In genomic region chr4:151237501-151237900, GRCm38 (mm10) we compare ENCODE assay signal across 27 mouse cellular contexts.
DNase-seq lines count a peak whose midpoint lies in the region; ATAC-seq lines count a peak whose summit lies in the region.
"Had no signal": no experiment of that assay in that cellular context is flagged by ENCODE, and none has a peak within 500 bp of the region (broad histone marks: within the 10 kb centered on the region; RNA-seq: fewer than 3 reads in every experiment).

No protein-coding gene starts in this region.

- DNase-seq in adrenal gland, adult (ENCODE audit: inconsistent age in 2 of 2, low spot score in 1 of 2), result peak; percentile 55 to 86
- no peak for DNase-seq in adrenal gland, postnatal 4 days (ENCODE audit: low spot score in 2 of 2)
- DNase-seq in adrenal gland, adult 2 months, result peak; percentile 75
- DNase-seq in adrenal gland, postnatal 14 days, result peak; percentile 65
- no peak for DNase-seq in midbrain, embryonic 11.5 days (ENCODE audit: low spot score, missing footprints)
- DNase-seq: cerebellum, adult 11-12 months; cerebellum, adult 8-10 months; cerebellum, postnatal 10 days; cerebellum, postnatal 36 days; embryo, embryonic 11 days; gastrocnemius, postnatal 25 days; heart, adult 18-20 months; heart, postnatal 10 days; heart, postnatal 36 days had no signal

- no peak overlapping the region for H3K4me3 ChIP-seq in midbrain, embryonic 11.5 days (ENCODE audit: low read depth, low read length)
- H3K4me3 ChIP-seq: embryonic facial prominence, embryonic 10.5 days; embryonic facial prominence, embryonic 13.5 days; erythroblast, embryonic 14.5 days; forebrain, embryonic 12.5 days; forebrain, embryonic 15.5 days; heart, embryonic 12.5 days; heart, embryonic 15.5 days; hindbrain, embryonic 10.5 days; hindbrain, embryonic 13.5 days; intestine, embryonic 15.5 days had no signal

- no peaks in the 10 kb centered on the region; the same call in 1 of the 2 replicates for H3K9me3 ChIP-seq in midbrain, embryonic 11.5 days (ENCODE audit: control insufficient read depth, low read length)
- H3K9me3 ChIP-seq: embryonic facial prominence, embryonic 13.5 days; forebrain, embryonic 12.5 days; forebrain, embryonic 15.5 days; heart, embryonic 15.5 days; hindbrain, embryonic 13.5 days; intestine, embryonic 15.5 days had no signal

- no peak overlapping the region for H3K27ac ChIP-seq in midbrain, embryonic 11.5 days (ENCODE audit: low read depth, low read length)
- H3K27ac ChIP-seq: embryonic facial prominence, embryonic 10.5 days; embryonic facial prominence, embryonic 13.5 days; forebrain, embryonic 12.5 days; forebrain, embryonic 15.5 days; heart, embryonic 15.5 days; hindbrain, embryonic 10.5 days; hindbrain, embryonic 13.5 days; intestine, embryonic 15.5 days had no signal

- H3K27me3 ChIP-seq in midbrain, embryonic 11.5 days (ENCODE audit: control insufficient read depth, insufficient read depth, low read length), result no peaks in the 10 kb centered on the region
- H3K27me3 ChIP-seq: embryonic facial prominence, embryonic 13.5 days; forebrain, embryonic 12.5 days; forebrain, embryonic 15.5 days; heart, embryonic 15.5 days; intestine, embryonic 15.5 days had no signal

- ATAC-seq in cerebellum, adult (ENCODE audit: insufficient number of reproducible peaks, low FRiP score, low TSS enrichment), result no peak
- no peak for ATAC-seq in midbrain, embryonic 11.5 days (ENCODE audit: low FRiP score)
- ATAC-seq: activated CD4-positive, CD25-positive, alpha-beta regulatory T cell, adult 4 months; forebrain, embryonic 15.5 days; hindbrain, embryonic 16.5 days; intestine, embryonic 15.5 days had no signal

- H3K9ac ChIP-seq in midbrain, embryonic 11.5 days (ENCODE audit: low read length), result no peak overlapping the region
- H3K9ac ChIP-seq: embryonic facial prominence, embryonic 13.5 days; forebrain, embryonic 12.5 days; forebrain, embryonic 15.5 days; heart, embryonic 12.5 days; heart, embryonic 15.5 days; hindbrain, embryonic 13.5 days; intestine, embryonic 15.5 days had no signal

- 80% methylated on average over 3 of the region's 3 CpGs for WGBS in midbrain, embryonic 11.5 days

- H3K36me3 ChIP-seq in midbrain, embryonic 11.5 days (ENCODE audit: control insufficient read depth, insufficient read depth, low read length), result no peaks in the 10 kb centered on the region
- H3K36me3 ChIP-seq: embryonic facial prominence, embryonic 10.5 days; embryonic facial prominence, embryonic 13.5 days; forebrain, embryonic 12.5 days; forebrain, embryonic 15.5 days; heart, embryonic 12.5 days; heart, embryonic 15.5 days; hindbrain, embryonic 10.5 days; hindbrain, embryonic 13.5 days; intestine, embryonic 15.5 days had no signal

- H3K4me2 ChIP-seq in midbrain, embryonic 11.5 days, result no peak overlapping the region
- H3K4me2 ChIP-seq: embryonic facial prominence, embryonic 13.5 days; forebrain, embryonic 12.5 days; forebrain, embryonic 15.5 days; heart, embryonic 12.5 days; heart, embryonic 15.5 days; hindbrain, embryonic 13.5 days; intestine, embryonic 15.5 days had no signal

- H3K4me1 ChIP-seq in midbrain, embryonic 11.5 days (ENCODE audit: control insufficient read depth, insufficient read depth, low read length), result peaks cover 2% of the 10 kb centered on the region; the same call in 1 of the 2 replicates
- H3K4me1 ChIP-seq: embryonic facial prominence, embryonic 10.5 days; embryonic facial prominence, embryonic 13.5 days; forebrain, embryonic 15.5 days; heart, embryonic 12.5 days; heart, embryonic 15.5 days; intestine, embryonic 15.5 days had no signal

Comparison
In these comparisons a context has a peak if more than half of its experiments do, and no peak if none do; other contexts are left out.
1. DNase-seq: peak in adrenal gland, adult (2 of 2), adrenal gland, adult 2 months (single experiment) and adrenal gland, postnatal 14 days (single experiment); none in adrenal gland, postnatal 4 days (0 of 2) and midbrain, embryonic 11.5 days (single experiment).